ENCODE assay signal across 13 mouse cellular contexts in the genomic region with DNA sequence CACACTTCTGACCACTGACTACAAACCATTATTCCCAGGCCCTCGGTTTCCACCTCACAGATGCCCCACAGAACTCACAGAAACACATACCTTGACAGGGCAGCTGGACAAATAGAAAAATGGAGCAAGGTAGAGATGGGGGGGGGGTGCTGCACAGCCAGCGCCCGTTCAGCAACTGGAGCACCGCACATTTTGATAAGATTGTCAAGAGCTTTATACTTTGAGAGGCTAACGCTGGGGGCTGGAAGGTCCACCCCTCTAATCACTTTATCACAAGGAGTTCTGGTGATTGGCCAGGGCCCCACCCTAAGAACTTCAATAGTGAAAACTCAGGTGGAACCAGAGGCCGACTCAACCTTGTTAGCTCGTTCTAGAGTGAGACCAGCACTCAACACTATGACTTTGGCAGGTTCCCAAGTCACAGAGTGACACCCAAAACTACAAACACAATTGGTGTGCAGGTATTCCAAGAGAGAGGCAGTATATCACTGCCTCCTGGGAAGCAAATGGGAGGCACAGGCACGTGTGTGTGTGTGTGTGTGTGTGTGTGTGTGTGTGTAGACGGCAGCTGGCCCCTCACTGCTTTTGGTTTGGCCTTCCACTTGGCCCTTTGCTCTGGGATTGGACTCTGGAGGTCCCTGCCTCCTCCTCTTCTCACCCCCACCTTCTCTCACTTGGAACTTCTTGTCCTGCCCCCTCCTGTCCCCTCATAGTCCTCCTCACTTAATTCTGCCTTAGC. TPM values are rescaled to one million over a fixed set of nuclear protein-coding genes. Genes with fewer than 3 reads are reported as not detected.
A peak's percentile ranks its signal among the peaks of the same experiment; 100 is the strongest.
DNase-seq lines count a peak whose midpoint lies in the region; ATAC-seq and TF ChIP-seq lines count a peak whose summit lies in the region.
"Had no signal": no experiment of that assay in that cellular context is flagged by ENCODE, and none has a peak within 500 bp of the region (broad histone marks: within the 10 kb centered on the region; RNA-seq: fewer than 3 reads in every experiment).

No protein-coding gene starts in this region.

- H3K9me3 ChIP-seq in forebrain, embryonic 15.5 days = no peaks in the 10 kb centered on the region
- no peaks in the 10 kb centered on the region for H3K9me3 ChIP-seq in forebrain, embryonic 11.5 days (ENCODE audit: control insufficient read depth, low read length)
- H3K9me3 ChIP-seq in MEL (replicated peaks; ENCODE audit: insufficient read depth, low read length) = no peaks in the 10 kb centered on the region
- H3K9me3 ChIP-seq in liver, embryonic 12.5 days (replicated peaks) = no peaks in the 10 kb centered on the region
- H3K9me3 ChIP-seq: embryonic facial prominence, embryonic 13.5 days; megakaryocyte, embryonic 14.5 days had no signal

- no peak for TF ChIP-seq POLR2A in MEL (IDR thresholded peaks at IDR 0.05; ENCODE audit: control insufficient read depth in 1 of 2, insufficient read depth in 1 of 2, low read depth in 1 of 2, low read length in 2 of 2, poor library complexity in 1 of 2)

- TF ChIP-seq EP300 in MEL (IDR thresholded peaks at IDR 0.05; ENCODE audit: low read depth in 1 of 2, low read length in 2 of 2) = peak; percentile 54 to 58; a peak in 3 of 4 replicates

- no peaks in the 10 kb centered on the region for H3K36me3 ChIP-seq in forebrain, embryonic 15.5 days
- H3K36me3 ChIP-seq in forebrain, embryonic 11.5 days (ENCODE audit: control insufficient read depth, insufficient read depth, low read length) = no peaks in the 10 kb centered on the region
- peaks cover 0 to 21% of the 10 kb centered on the region in 2 experiments; a peak in 2 of 4 replicates for H3K36me3 ChIP-seq in MEL (ENCODE audit: control insufficient read depth in 1 of 2, insufficient read depth in 2 of 2, low read length in 2 of 2)
- H3K36me3 ChIP-seq in liver, embryonic 12.5 days = no peaks in the 10 kb centered on the region
- H3K36me3 ChIP-seq: embryonic facial prominence, embryonic 13.5 days; heart, embryonic 13.5 days had no signal

- peaks cover 1% of the 10 kb centered on the region; the same call in 1 of the 2 replicates for H3K79me2 ChIP-seq in MEL (ENCODE audit: control insufficient read depth, insufficient read depth, low read length, poor library complexity)

- H3K4me1 ChIP-seq in forebrain, embryonic 15.5 days = peaks cover 27% of the 10 kb centered on the region
- H3K4me1 ChIP-seq in forebrain, embryonic 11.5 days (replicated peaks; ENCODE audit: control insufficient read depth, insufficient read depth, low read length) = no peaks in the 10 kb centered on the region
- H3K4me1 ChIP-seq in MEL (ENCODE audit: control insufficient read depth in 1 of 2, insufficient read depth in 2 of 2, low read length in 2 of 2) = peaks cover 10 to 35% of the 10 kb centered on the region in 2 experiments
- peaks cover 31% of the 10 kb centered on the region for H3K4me1 ChIP-seq in liver, embryonic 12.5 days
- H3K4me1 ChIP-seq: embryonic facial prominence, embryonic 13.5 days had no signal

- no peak for TF ChIP-seq CTCF in MEL (IDR thresholded peaks at IDR 0.05 in 2 of 3, conservative IDR thresholded peaks at IDR 0.05 in 1 of 3; ENCODE audit: control insufficient read depth in 1 of 3, insufficient read depth in 1 of 3, low read depth in 2 of 3, low read length in 3 of 3, poor library complexity in 1 of 3, severe bottlenecking in 1 of 3)

- no peak for DNase-seq in forebrain, embryonic 11.5 days (ENCODE audit: low spot score)
- peak; percentile 66 for DNase-seq in MEL (ENCODE audit: low read depth, low spot score)
- no peak for DNase-seq in layer of hippocampus, adult 9-11 months
- DNase-seq in heart, adult 9 months (ENCODE audit: low spot score in 2 of 2) = no peak
- no peak for DNase-seq in ovary, postnatal 14 days (ENCODE audit: low spot score)
- DNase-seq: spleen, adult 18-20 months had no signal

- peak overlapping the region; percentile 42 for H3K27ac ChIP-seq in forebrain, embryonic 15.5 days (replicated peaks)
- no peak overlapping the region for H3K27ac ChIP-seq in forebrain, embryonic 11.5 days (ENCODE audit: low read depth, low read length)
- H3K27ac ChIP-seq in MEL (ENCODE audit: control insufficient read depth, low read depth, low read length) = peak overlapping the region; percentile 52
- no peak overlapping the region for H3K27ac ChIP-seq in liver, embryonic 12.5 days
- H3K27ac ChIP-seq: embryonic facial prominence, embryonic 13.5 days; heart, embryonic 13.5 days had no signal

- TF ChIP-seq RAD21 in MEL (IDR thresholded peaks at IDR 0.05; ENCODE audit: low read depth, low read length) = no peak

- no peaks in the 10 kb centered on the region for H3K27me3 ChIP-seq in forebrain, embryonic 15.5 days
- no peaks in the 10 kb centered on the region for H3K27me3 ChIP-seq in forebrain, embryonic 11.5 days (ENCODE audit: control insufficient read depth, insufficient read depth, low read length)
- H3K27me3 ChIP-seq in MEL (ENCODE audit: control insufficient read depth in 1 of 2, insufficient read depth in 2 of 2, low read length in 2 of 2) = no peaks in the 10 kb centered on the region
- no peaks in the 10 kb centered on the region for H3K27me3 ChIP-seq in liver, embryonic 12.5 days (replicated peaks)
- H3K27me3 ChIP-seq: embryonic facial prominence, embryonic 13.5 days; heart, embryonic 13.5 days; megakaryocyte, embryonic 14.5 days had no signal

- ATAC-seq in forebrain, embryonic 15.5 days (replicated peaks) = peak; percentile 9
- ATAC-seq in forebrain, embryonic 11.5 days (replicated peaks; ENCODE audit: low FRiP score) = no peak
- peak; percentile 50; the same call in 1 of the 2 replicates for ATAC-seq in liver, embryonic 12.5 days
- ATAC-seq in megakaryocyte progenitor cell, adult 5-6 weeks (replicated peaks; ENCODE audit: poor library complexity) = 0 out of 2 replicates have a peak, but pooled peaks have one; percentile 9
- ATAC-seq: CD4-positive, CD25-positive, alpha-beta regulatory T cell, adult 4 months had no signal

- H3K9ac ChIP-seq in forebrain, embryonic 15.5 days (replicated peaks) = no peak overlapping the region
- H3K9ac ChIP-seq in forebrain, embryonic 11.5 days (ENCODE audit: low read length) = no peak overlapping the region
- H3K9ac ChIP-seq in MEL (ENCODE audit: control insufficient read depth, low read depth, low read length, poor library complexity, severe bottlenecking) = peak overlapping the region; percentile 40
- H3K9ac ChIP-seq in liver, embryonic 12.5 days = no peak overlapping the region
- H3K9ac ChIP-seq: embryonic facial prominence, embryonic 13.5 days; heart, embryonic 13.5 days had no signal

- H3K4me2 ChIP-seq in forebrain, embryonic 15.5 days (replicated peaks) = no peak overlapping the region
- H3K4me2 ChIP-seq in forebrain, embryonic 11.5 days (ENCODE audit: low read depth, low read length, severe bottlenecking) = no peak overlapping the region
- peak overlapping the region; percentile 13; the same call in 1 of the 2 replicates for H3K4me2 ChIP-seq in liver, embryonic 12.5 days
- H3K4me2 ChIP-seq: embryonic facial prominence, embryonic 13.5 days; heart, embryonic 13.5 days had no signal

- H3K4me3 ChIP-seq in forebrain, embryonic 15.5 days = no peak overlapping the region
- no peak overlapping the region for H3K4me3 ChIP-seq in forebrain, embryonic 11.5 days (ENCODE audit: low read depth, low read length)
- peak overlapping the region; percentile 30 to 32 for H3K4me3 ChIP-seq in MEL (ENCODE audit: control insufficient read depth in 1 of 2, insufficient read depth in 1 of 2, low read depth in 2 of 2, low read length in 2 of 2)
- H3K4me3 ChIP-seq in liver, embryonic 12.5 days = no peak overlapping the region
- H3K4me3 ChIP-seq: embryonic facial prominence, embryonic 13.5 days; heart, embryonic 13.5 days; megakaryocyte, embryonic 14.5 days had no signal

- 69% methylated on average over 9 of the region's 9 CpGs for WGBS in forebrain, embryonic 15.5 days
- 83% methylated on average over 9 of the region's 9 CpGs for WGBS in forebrain, embryonic 11.5 days
- 30% methylated on average over 9 of the region's 9 CpGs for WGBS in liver, embryonic 12.5 days (ENCODE audit: insufficient replicate concordance)

TF ChIP-seq in MEL, 35 proteins besides CTCF, POLR2A, EP300 and RAD21:
- TF ChIP-seq SIN3A (IDR thresholded peaks at IDR 0.05; ENCODE audit: low read length) (peak; percentile 44; the same call in 1 of the 2 replicates), RCOR1 (IDR thresholded peaks at IDR 0.05; ENCODE audit: low read depth, low read length) (0 out of 2 replicates have a peak, but pooled peaks have one; percentile 45), ELF1 (IDR thresholded peaks at IDR 0.05; ENCODE audit: low read depth, low read length) (no peak), ZMIZ1 (IDR thresholded peaks at IDR 0.05; ENCODE audit: low read depth, low read length) (no peak), TCF12 (IDR thresholded peaks at IDR 0.05; ENCODE audit: low read depth, low read length) (peak; percentile 31; the same call in 1 of the 2 replicates), ETS1 (IDR thresholded peaks at IDR 0.05; ENCODE audit: low read depth, low read length) (0 out of 2 replicates have a peak, but pooled peaks have one; percentile 49), GATA1 (IDR thresholded peaks at IDR 0.05; ENCODE audit: low read depth, low read length) (peak; percentile 24; the same call in 1 of the 2 replicates), MAZ (IDR thresholded peaks at IDR 0.05; ENCODE audit: low read depth, low read length) (peak; percentile 70; the same call in 1 of the 2 replicates)

RNA-seq across cellular contexts. Expression of gene Tmem229b, which starts 24.0 kb away (rescaled TPM):
- 55.1 and 58.6 TPM in 2 replicates for polyA plus RNA-seq in forebrain, embryonic 15.5 days (2015; fragmentation: Nextera tagmentation; extraction: Ambion mirVana)
- polyA plus RNA-seq in forebrain, embryonic 11.5 days (2014; fragmentation: Nextera tagmentation; extraction: Ambion mirVana) = 7.3 and 7.9 TPM in 2 replicates
- total RNA-seq in MEL (2012; rRNA removed) = 13.5 and 13.8 TPM in 2 replicates
- polyA plus RNA-seq in MEL (2012; ENCODE audit: insufficient read depth in 1 of 2, insufficient read length in 2 of 2, low read depth in 1 of 2, low replicate concordance in 2 of 2, missing spikeins in 1 of 2) = 10 to 100 TPM in 1 of 2 experiments, not detected in 1; 20.5 TPM
- 3.7 and 3.8 TPM in 2 replicates for polyA plus RNA-seq in liver, embryonic 12.5 days (2016; fragmentation: Nextera tagmentation; extraction: Ambion mirVana)
- total RNA-seq in megakaryocyte progenitor cell, adult 5-6 weeks (2015) = 73.3 and 75.4 TPM in 2 replicates
- total RNA-seq in megakaryocyte progenitor cell, adult 5-6 weeks (2017) = 84.1 and 102 TPM in 2 replicates

RNA-seq across cellular contexts. Expression of gene Plekhh1, which starts 45.5 kb away (rescaled TPM):
- 1.6 and 1.7 TPM in 2 replicates for polyA plus RNA-seq in forebrain, embryonic 15.5 days (2015; fragmentation: Nextera tagmentation; extraction: Ambion mirVana)
- polyA plus RNA-seq in forebrain, embryonic 11.5 days (2014; fragmentation: Nextera tagmentation; extraction: Ambion mirVana) = 6.9 and 8.4 TPM in 2 replicates
- total RNA-seq in MEL (2012; rRNA removed) = 0.35 and 0.39 TPM in 2 replicates
- polyA plus RNA-seq in MEL (2012; ENCODE audit: insufficient read depth in 1 of 2, insufficient read length in 2 of 2, low read depth in 1 of 2, low replicate concordance in 2 of 2, missing spikeins in 1 of 2) = 1 to 10 TPM in 1 of 2 experiments, not detected in 1; 2.3 TPM
- 0.42 and 0.48 TPM in 2 replicates for polyA plus RNA-seq in liver, embryonic 12.5 days (2016; fragmentation: Nextera tagmentation; extraction: Ambion mirVana)
- total RNA-seq in megakaryocyte progenitor cell, adult 5-6 weeks (2015) = 0.22 and 0.25 TPM in 2 replicates
- 0.24 and 0.25 TPM in 2 replicates for total RNA-seq in megakaryocyte progenitor cell, adult 5-6 weeks (2017)

Comparison
In these comparisons a context has a peak if more than half of its experiments do, and no peak if none do; other contexts are left out.
1. H3K27ac ChIP-seq: peak in forebrain, embryonic 15.5 days (single experiment) and MEL (single experiment); none in forebrain, embryonic 11.5 days (single experiment) and liver, embryonic 12.5 days (single experiment).
2. H3K4me3 ChIP-seq: peak in MEL (2 of 2); none in forebrain, embryonic 15.5 days (single experiment), forebrain, embryonic 11.5 days (single experiment) and liver, embryonic 12.5 days (single experiment).